Mouse (Mus musculus) olfactory bulb, adult 2 months (tissue): ENCODE results near the gene Nans.

Experiments used
- CTCF ChIP-seq: fragments of 200-500 bp; IDR thresholded peaks from 2 replicates; pipeline ENCODE4 v1.5.1; 2012; ENCODE audit warnings: low read depth, mild to moderate bottlenecking, low read length, moderate library complexity; ENCODE audit not compliant: insufficient read depth
- POLR2A ChIP-seq: fragments of 200-500 bp; IDR thresholded peaks from 2 replicates; pipeline ENCODE4 v1.6.1; 2012; ENCODE audit warnings: mild to moderate bottlenecking, low read depth, low read length, moderate library complexity; ENCODE audit not compliant: insufficient read depth

DNA sequence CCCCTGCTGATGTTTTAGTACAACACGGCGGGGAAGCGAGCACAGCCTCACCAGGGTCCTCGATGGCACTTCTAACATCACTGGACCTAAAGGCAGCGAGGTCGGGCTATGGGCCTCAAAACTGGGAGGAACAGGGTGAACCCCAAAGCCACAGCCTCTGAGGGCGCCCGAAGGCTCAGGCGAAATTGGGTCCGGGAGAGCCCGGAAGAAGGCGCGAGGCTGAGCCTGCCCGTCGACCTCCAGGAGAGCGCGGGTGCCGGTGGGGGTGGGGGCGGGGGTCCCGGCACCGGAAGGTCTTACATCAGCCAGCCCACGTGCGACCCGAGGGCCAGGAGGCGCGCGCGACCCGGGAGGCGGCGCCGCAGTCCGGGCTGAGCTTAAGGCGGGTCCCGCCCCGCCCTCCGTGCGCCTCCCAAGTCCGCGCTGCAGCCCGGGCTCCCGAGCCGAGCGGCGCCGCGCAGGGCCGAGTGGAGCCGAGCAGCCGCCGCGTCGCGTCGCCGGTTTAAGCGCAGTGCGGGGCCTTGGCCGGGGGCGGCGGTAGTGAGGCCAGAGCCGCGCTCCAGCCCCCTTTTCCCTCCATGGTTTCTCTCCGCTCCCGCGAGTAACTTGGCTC, 38.4 kb upstream of the Nans start, which contains the start of gene Anp32b:
- TF ChIP-seq CTCF = peak; percentile 44; the same call in 1 of the 2 replicates
- 0 out of 2 replicates have a peak, but pooled peaks have one; percentile 29 for TF ChIP-seq POLR2A
